Mouse (Mus musculus): ENCODE measurements around the gene Tmcc3. TPM values are rescaled to one million over a fixed set of nuclear protein-coding genes. Genes with fewer than 3 reads are reported as not detected.

The Tmcc3 gene
- total and polyA plus RNA-seq, 2 experiments from 2014 or later = 4.1 to 10.0 TPM

- no peak for DNase-seq (ENCODE audit: low spot score)
These were observed 162.4 kb downstream of the Tmcc3 start for GRCm38 (mm10) chr10:94474185-94474584.

GRCm38 (mm10) chr10:94477366-94478225 lies 165.8 kb downstream of the Tmcc3 start:
- no peaks in the 10 kb centered on the region for H3K36me3 ChIP-seq (replicated peaks; ENCODE audit: control insufficient read depth, insufficient read depth, low read length)
- no peak overlapping the region for H3K27ac ChIP-seq (ENCODE audit: low read depth)
- H3K27me3 ChIP-seq (ENCODE audit: control insufficient read depth, insufficient read depth, low read length) = no peaks in the 10 kb centered on the region
- ATAC-seq (ENCODE audit: insufficient read depth, low read depth) (no peak), DNase-seq (ENCODE audit: low spot score) (no peak)
- TF ChIP-seq CTCF (IDR thresholded peaks at IDR 0.05; ENCODE audit: low read depth) (no peak), EP300 (IDR thresholded peaks at IDR 0.05; ENCODE audit: low read depth) (no peak)
- H3K4me2 ChIP-seq (ENCODE audit: low read depth, low read length) = no peak overlapping the region
- no peak overlapping the region for H3K9ac ChIP-seq (replicated peaks; ENCODE audit: low read depth, low read length)
- H3K4me1 ChIP-seq (ENCODE audit: control insufficient read depth, insufficient read depth) = peaks cover 9% of the 10 kb centered on the region
- H3K9me3 ChIP-seq (replicated peaks; ENCODE audit: control insufficient read depth, low read length) = 0 out of 2 replicates have a peak, but pooled peaks cover 9% of the 10 kb centered on the region
- WGBS = 75% methylated on average over 13 of the region's 13 CpGs
- no peak overlapping the region for H3K4me3 ChIP-seq (ENCODE audit: low read depth, low read length)

More at GRCm38 (mm10) chr10:94474185-94474584, 162.4 kb downstream of the Tmcc3 start:
- 86% methylated on average over 5 of the region's 5 CpGs for whole genome bisulfite sequencing
- H3K4me3 ChIP-seq (ENCODE audit: low read depth, low read length) = no peak overlapping the region
- no peak overlapping the region for H3K9ac ChIP-seq (replicated peaks; ENCODE audit: low read depth, low read length)
- no peak for ATAC-seq (ENCODE audit: insufficient read depth, low read depth)
- no peak overlapping the region for H3K4me2 ChIP-seq (ENCODE audit: low read depth, low read length)
- no peak for TF ChIP-seq EP300 (IDR thresholded peaks at IDR 0.05; ENCODE audit: low read depth)
- TF ChIP-seq CTCF (IDR thresholded peaks at IDR 0.05; ENCODE audit: low read depth) = no peak
- no peaks in the 10 kb centered on the region for H3K36me3 ChIP-seq (replicated peaks; ENCODE audit: control insufficient read depth, insufficient read depth, low read length)
- no peaks in the 10 kb centered on the region for H3K4me1 ChIP-seq (ENCODE audit: control insufficient read depth, insufficient read depth)
- H3K27ac ChIP-seq (ENCODE audit: low read depth) = no peak overlapping the region
- H3K27me3 ChIP-seq (ENCODE audit: control insufficient read depth, insufficient read depth, low read length) = no peaks in the 10 kb centered on the region
- H3K9me3 ChIP-seq (replicated peaks; ENCODE audit: control insufficient read depth, low read length) = no peaks in the 10 kb centered on the region

- Histone ChIP-seq H3K36me3 (replicated peaks; ENCODE audit: control insufficient read depth, insufficient read depth, low read length) (no peaks in the 10 kb centered on the region), H3K27ac (ENCODE audit: low read depth) (peak overlapping the region; percentile 79), H3K4me2 (ENCODE audit: low read depth, low read length) (peak overlapping the region; percentile 36; the same call in 1 of the 2 replicates), H3K9ac (replicated peaks; ENCODE audit: low read depth, low read length) (no peak overlapping the region), H3K9me3 (replicated peaks; ENCODE audit: control insufficient read depth, low read length) (0 out of 2 replicates have a peak, but pooled peaks cover 9% of the 10 kb centered on the region), H3K4me1 (ENCODE audit: control insufficient read depth, insufficient read depth) (peaks cover 9% of the 10 kb centered on the region), H3K27me3 (ENCODE audit: control insufficient read depth, insufficient read depth, low read length) (no peaks in the 10 kb centered on the region), H3K4me3 (ENCODE audit: low read depth, low read length) (no peak overlapping the region; the same call in 1 of the 2 replicates)
- TF ChIP-seq CTCF (IDR thresholded peaks at IDR 0.05; ENCODE audit: low read depth) = no peak
- TF ChIP-seq EP300 (IDR thresholded peaks at IDR 0.05; ENCODE audit: low read depth) = peak; percentile 79
- DNase-seq (ENCODE audit: low spot score) (peak; percentile 51), ATAC-seq (ENCODE audit: insufficient read depth, low read depth) (peak; percentile 59)
- WGBS = 59% methylated on average over 13 of the region's 13 CpGs
These were observed 167.9 kb downstream of the Tmcc3 start for GRCm38 (mm10) chr10:94479646-94480045.

GRCm38 (mm10) chr10:94480380-94481101 lies 168.8 kb downstream of the Tmcc3 start:
- DNase-seq (ENCODE audit: low spot score) (peak; percentile 30), ATAC-seq (ENCODE audit: insufficient read depth, low read depth) (peak; percentile 56; the same call in 1 of the 2 replicates)
- 70% methylated on average over 13 of the region's 13 CpGs for WGBS
- Histone ChIP-seq H3K9ac (replicated peaks; ENCODE audit: low read depth, low read length) (no peak overlapping the region), H3K27ac (ENCODE audit: low read depth) (peak overlapping the region; percentile 79), H3K4me3 (ENCODE audit: low read depth, low read length) (peak overlapping the region; percentile 6), H3K36me3 (replicated peaks; ENCODE audit: control insufficient read depth, insufficient read depth, low read length) (no peaks in the 10 kb centered on the region), H3K4me1 (ENCODE audit: control insufficient read depth, insufficient read depth) (peaks cover 9% of the 10 kb centered on the region), H3K27me3 (ENCODE audit: control insufficient read depth, insufficient read depth, low read length) (no peaks in the 10 kb centered on the region), H3K4me2 (ENCODE audit: low read depth, low read length) (peak overlapping the region; percentile 36), H3K9me3 (replicated peaks; ENCODE audit: control insufficient read depth, low read length) (0 out of 2 replicates have a peak, but pooled peaks cover 9% of the 10 kb centered on the region)
- no peak for TF ChIP-seq EP300 (IDR thresholded peaks at IDR 0.05; ENCODE audit: low read depth)
- TF ChIP-seq CTCF (IDR thresholded peaks at IDR 0.05; ENCODE audit: low read depth) = no peak

DNA sequence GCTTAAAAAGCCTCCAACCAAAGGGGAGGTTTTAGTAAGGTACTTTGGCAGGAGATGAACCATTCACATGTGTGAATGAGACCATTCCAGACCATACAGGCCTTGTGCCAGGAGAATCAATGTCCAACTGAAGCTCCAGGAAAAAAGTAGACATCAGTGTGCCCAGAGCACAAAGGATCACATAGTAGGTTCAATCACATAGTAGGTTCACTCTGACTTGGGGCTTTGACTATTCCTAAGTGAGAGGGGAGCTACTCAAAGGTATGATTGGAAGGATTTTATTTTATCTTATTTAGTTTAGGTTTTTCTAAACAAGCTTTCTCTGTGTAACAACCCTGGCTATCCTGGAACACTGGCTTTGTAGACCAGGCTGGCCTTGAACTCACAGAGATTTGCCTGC lies 169.9 kb downstream of the Tmcc3 start:
- Histone ChIP-seq H3K27ac (ENCODE audit: low read depth) (no peak overlapping the region), H3K4me3 (ENCODE audit: low read depth, low read length) (no peak overlapping the region)

More for the DNA sequence above, 169.9 kb downstream of the Tmcc3 start:
- ATAC-seq (ENCODE audit: insufficient read depth, low read depth) (no peak), DNase-seq (ENCODE audit: low spot score) (no peak)
- Histone ChIP-seq H3K36me3 (replicated peaks; ENCODE audit: control insufficient read depth, insufficient read depth, low read length) (no peaks in the 10 kb centered on the region), H3K4me2 (ENCODE audit: low read depth, low read length) (no peak overlapping the region), H3K9ac (replicated peaks; ENCODE audit: low read depth, low read length) (no peak overlapping the region), H3K9me3 (replicated peaks; ENCODE audit: control insufficient read depth, low read length) (0 out of 2 replicates have a peak, but pooled peaks cover 9% of the 10 kb centered on the region), H3K27me3 (ENCODE audit: control insufficient read depth, insufficient read depth, low read length) (no peaks in the 10 kb centered on the region), H3K4me1 (ENCODE audit: control insufficient read depth, insufficient read depth) (peaks cover 18% of the 10 kb centered on the region)
- TF ChIP-seq EP300 (IDR thresholded peaks at IDR 0.05; ENCODE audit: low read depth) (no peak), CTCF (IDR thresholded peaks at IDR 0.05; ENCODE audit: low read depth) (no peak)

Measured in heart, postnatal 0 days (tissue).